Mouse (Mus musculus): ENCODE data around the gene Exo5. TPM values are rescaled to one million over a fixed set of nuclear protein-coding genes. Genes with fewer than 3 reads are reported as not detected.

The Exo5 gene
- total and polyA plus RNA-seq, 2 experiments, result 1.4 to 5.4 TPM

GRCm38 (mm10) chr4:120893656-120894401 lies 31.0 kb downstream of the Exo5 start:
- TF ChIP-seq CTCF (IDR thresholded peaks at IDR 0.05; ENCODE audit: low read depth, low read length), result no peak
- no peak for TF ChIP-seq POLR2A (IDR thresholded peaks at IDR 0.05; ENCODE audit: extremely low read depth, insufficient read depth, low read length)
- no peaks in the 10 kb centered on the region for H3K79me2 ChIP-seq (ENCODE audit: control insufficient read depth, insufficient read depth, low read length)
- WGBS, result 67% methylated on average over 11 of the region's 11 CpGs
- no peaks in the 10 kb centered on the region for H3K36me3 ChIP-seq (ENCODE audit: control insufficient read depth, insufficient read depth, low read length)
- no peak overlapping the region for H3K9ac ChIP-seq (ENCODE audit: low read depth, low read length)
- H3K27ac ChIP-seq (replicated peaks; ENCODE audit: insufficient read depth, low read depth, low read length), result no peak overlapping the region
- no peak for DNase-seq (ENCODE audit: extremely low read depth, low read depth, low spot score)
- no peaks in the 10 kb centered on the region for H3K4me1 ChIP-seq (ENCODE audit: control insufficient read depth, insufficient read depth, low read length)
- H3K4me3 ChIP-seq (ENCODE audit: insufficient read depth, low read depth, low read length), result no peak overlapping the region
- no peaks in the 10 kb centered on the region for H3K27me3 ChIP-seq (ENCODE audit: control insufficient read depth, insufficient read depth, low read length)

- Histone ChIP-seq H3K9ac (ENCODE audit: low read depth, low read length) (no peak overlapping the region), H3K4me3 (ENCODE audit: insufficient read depth, low read depth, low read length) (no peak overlapping the region), H3K27ac (replicated peaks; ENCODE audit: insufficient read depth, low read depth, low read length) (no peak overlapping the region), H3K36me3 (ENCODE audit: control insufficient read depth, insufficient read depth, low read length) (no peaks in the 10 kb centered on the region), H3K4me1 (ENCODE audit: control insufficient read depth, insufficient read depth, low read length) (no peaks in the 10 kb centered on the region), H3K79me2 (ENCODE audit: control insufficient read depth, insufficient read depth, low read length) (no peaks in the 10 kb centered on the region), H3K27me3 (ENCODE audit: control insufficient read depth, insufficient read depth, low read length) (no peaks in the 10 kb centered on the region)
- TF ChIP-seq POLR2A (IDR thresholded peaks at IDR 0.05; ENCODE audit: extremely low read depth, insufficient read depth, low read length) (no peak), CTCF (IDR thresholded peaks at IDR 0.05; ENCODE audit: low read depth, low read length) (no peak)
- 42% methylated on average over 1 of the region's 1 CpGs for WGBS
- DNase-seq (ENCODE audit: extremely low read depth, low read depth, low spot score), result no peak
Observed at GRCm38 (mm10) chr4:120892516-120892915, 32.3 kb downstream of the Exo5 start.

GRCm38 (mm10) chr4:120891960-120892359 lies 32.9 kb downstream of the Exo5 start:
- Histone ChIP-seq H3K4me3 (ENCODE audit: insufficient read depth, low read depth, low read length) (no peak overlapping the region), H3K79me2 (ENCODE audit: control insufficient read depth, insufficient read depth, low read length) (no peaks in the 10 kb centered on the region), H3K27me3 (ENCODE audit: control insufficient read depth, insufficient read depth, low read length) (no peaks in the 10 kb centered on the region), H3K36me3 (ENCODE audit: control insufficient read depth, insufficient read depth, low read length) (no peaks in the 10 kb centered on the region), H3K4me1 (ENCODE audit: control insufficient read depth, insufficient read depth, low read length) (no peaks in the 10 kb centered on the region), H3K27ac (replicated peaks; ENCODE audit: insufficient read depth, low read depth, low read length) (no peak overlapping the region), H3K9ac (ENCODE audit: low read depth, low read length) (no peak overlapping the region)
- no peak for DNase-seq (ENCODE audit: extremely low read depth, low read depth, low spot score)
- TF ChIP-seq POLR2A (IDR thresholded peaks at IDR 0.05; ENCODE audit: extremely low read depth, insufficient read depth, low read length) (no peak), CTCF (IDR thresholded peaks at IDR 0.05; ENCODE audit: low read depth, low read length) (no peak)

- Histone ChIP-seq H3K4me3 (ENCODE audit: insufficient read depth, low read depth, low read length) (no peak overlapping the region), H3K27ac (replicated peaks; ENCODE audit: insufficient read depth, low read depth, low read length) (no peak overlapping the region), H3K27me3 (ENCODE audit: control insufficient read depth, insufficient read depth, low read length) (no peaks in the 10 kb centered on the region), H3K36me3 (ENCODE audit: control insufficient read depth, insufficient read depth, low read length) (no peaks in the 10 kb centered on the region), H3K9ac (ENCODE audit: low read depth, low read length) (no peak overlapping the region), H3K4me1 (ENCODE audit: control insufficient read depth, insufficient read depth, low read length) (no peaks in the 10 kb centered on the region), H3K79me2 (ENCODE audit: control insufficient read depth, insufficient read depth, low read length) (no peaks in the 10 kb centered on the region)
- 79% methylated on average over 11 of the region's 11 CpGs for WGBS
- TF ChIP-seq CTCF (IDR thresholded peaks at IDR 0.05; ENCODE audit: low read depth, low read length) (no peak), POLR2A (IDR thresholded peaks at IDR 0.05; ENCODE audit: extremely low read depth, insufficient read depth, low read length) (no peak)
- DNase-seq (ENCODE audit: extremely low read depth, low read depth, low spot score), result no peak
Observed at GRCm38 (mm10) chr4:120890754-120891440, 33.9 kb downstream of the Exo5 start.

- 70% methylated on average over 8 of the region's 8 CpGs for WGBS
- Histone ChIP-seq H3K27ac (replicated peaks; ENCODE audit: insufficient read depth, low read depth, low read length) (no peak overlapping the region), H3K27me3 (ENCODE audit: control insufficient read depth, insufficient read depth, low read length) (no peaks in the 10 kb centered on the region), H3K4me1 (ENCODE audit: control insufficient read depth, insufficient read depth, low read length) (no peaks in the 10 kb centered on the region), H3K36me3 (ENCODE audit: control insufficient read depth, insufficient read depth, low read length) (no peaks in the 10 kb centered on the region), H3K9ac (ENCODE audit: low read depth, low read length) (no peak overlapping the region), H3K79me2 (ENCODE audit: control insufficient read depth, insufficient read depth, low read length) (no peaks in the 10 kb centered on the region), H3K4me3 (ENCODE audit: insufficient read depth, low read depth, low read length) (no peak overlapping the region)
- TF ChIP-seq POLR2A (IDR thresholded peaks at IDR 0.05; ENCODE audit: extremely low read depth, insufficient read depth, low read length) (no peak), CTCF (IDR thresholded peaks at IDR 0.05; ENCODE audit: low read depth, low read length) (no peak)
- DNase-seq (ENCODE audit: extremely low read depth, low read depth, low spot score), result no peak
Observed at GRCm38 (mm10) chr4:120888884-120889283, 35.9 kb downstream of the Exo5 start.
